Mouse (Mus musculus) lung, adult 2 months (tissue): Measurements from ENCODE around the gene Sorbs1.

ENCODE experiments used
- CTCF ChIP-seq: fragments of 200-500 bp; IDR thresholded peaks from 2 replicates; pipeline ENCODE4 v1.5.1; 2011; ENCODE audit warnings: mild to moderate bottlenecking, low read length, control low read depth; ENCODE audit not compliant: insufficient read depth
- POLR2A ChIP-seq: fragments of 200-500 bp; IDR thresholded peaks from 2 replicates; pipeline ENCODE4 v1.6.1; 2011; ENCODE audit warnings: low read depth, mild to moderate bottlenecking, control low read depth, low read length, borderline replicate concordance; ENCODE audit errors: extremely low read depth

GRCm38 (mm10) chr19:40349713-40350671, 163.6 kb downstream of the Sorbs1 start:
- TF ChIP-seq CTCF (no peak), POLR2A (no peak)
